Mouse (Mus musculus) limb, embryonic 11.5 days (tissue): ENCODE measurements around the gene 1700042G07Rik. TPM values are rescaled to one million over a fixed set of nuclear protein-coding genes. Genes with fewer than 3 reads are reported as not detected.

ENCODE experiments used
- ATAC-seq: fragments of 200-750 bp; cut with Nextera tagmentation; 2 replicates; pipeline ENCODE4 v1.8.0; 2017; ENCODE audit warnings: low read depth; ENCODE audit not compliant: insufficient number of reproducible peaks, low FRiP score, low TSS enrichment
- DNase-seq: peaks from one replicate; pipeline ENCODE4 v3.0.0-alpha.2; 2015; ENCODE audit warnings: low spot score
- H3K27ac ChIP-seq: fragments of 300-500 bp; sonication (generic); replicated peaks from 2 replicates; pipeline ENCODE4 v1.5.1; 2014; ENCODE audit warnings: low read depth, mild to moderate bottlenecking, low read length
- H3K27me3 ChIP-seq: fragments of 300-500 bp; sonication (generic); 2 replicates; pipeline ENCODE4 v1.6.1; 2014; ENCODE audit warnings: mild to moderate bottlenecking, low read length, mixed read lengths; ENCODE audit not compliant: control insufficient read depth, insufficient read depth
- H3K36me3 ChIP-seq: fragments of 300-500 bp; sonication (generic); 2 replicates; pipeline ENCODE4 v1.6.1; 2014; ENCODE audit warnings: mild to moderate bottlenecking, low read length, moderate library complexity, mixed read lengths; ENCODE audit not compliant: control insufficient read depth, insufficient read depth
- H3K4me1 ChIP-seq: fragments of 300-500 bp; sonication (generic); 2 replicates; pipeline ENCODE4 v1.6.1; 2014; ENCODE audit warnings: low read length, mixed read lengths; ENCODE audit not compliant: control insufficient read depth, insufficient read depth
- H3K4me2 ChIP-seq: fragments of 300-500 bp; sonication (generic); 2 replicates; pipeline ENCODE4 v1.6.1; 2014; ENCODE audit warnings: low read depth, mild to moderate bottlenecking, moderate library complexity; ENCODE audit not compliant: severe bottlenecking
- H3K4me3 ChIP-seq: fragments of 300-500 bp; sonication (generic); 2 replicates; pipeline ENCODE4 v1.5.1; 2014; ENCODE audit warnings: low read depth, low read length
- H3K9ac ChIP-seq: fragments of 300-500 bp; sonication (generic); 2 replicates; pipeline ENCODE4 v1.6.1; 2014; ENCODE audit warnings: mild to moderate bottlenecking, low read length
- H3K9me3 ChIP-seq: fragments of 300-500 bp; sonication (generic); 2 replicates; pipeline ENCODE4 v1.6.1; 2016; ENCODE audit warnings: low read length; ENCODE audit not compliant: control insufficient read depth
- WGBS: fragments of 180-500 bp; shearing (Covaris S2); extraction: QIAGEN DNeasy Blood & Tissue Kit; methylation state at CpG from one replicate; pipeline ENCODE4 v1.1.7; 2014; 5-methylcytosine and 5-hydroxymethylcytosine counted together
- polyA plus RNA-seq: library from polyadenylated mRNA; unstranded; fragments of >200 nt; fragmentation: Nextera tagmentation; extraction: Ambion mirVana; gene quantifications from 2 replicates; pipeline ENCODE4 v1.2.1, GENCODE M21; 2014

The 1700042G07Rik gene
- polyA plus RNA-seq, 1 experiment from 2014 or later = not detected

DNA sequence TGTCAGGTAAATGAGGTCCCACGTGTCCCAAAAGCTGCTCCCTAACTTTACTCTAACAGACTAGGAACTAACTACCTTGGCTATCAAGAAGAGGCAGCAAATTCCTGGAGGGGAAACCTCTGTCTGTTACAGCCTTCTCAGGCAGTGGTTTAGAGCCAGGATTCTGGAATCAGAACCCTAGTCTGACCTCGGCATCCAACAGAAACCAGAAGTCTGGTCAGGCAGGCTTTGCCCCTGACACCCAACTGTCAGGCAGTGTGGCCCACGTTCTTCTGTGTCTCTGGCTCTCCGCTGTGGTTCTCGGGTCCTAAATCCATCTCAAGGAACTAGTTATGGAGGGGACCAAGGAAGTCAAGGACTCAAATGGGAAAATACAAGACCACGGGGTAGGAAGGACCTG is 21.9 kb upstream of the 1700042G07Rik start, which contains the start of gene Lurap1:
TSS of gene Lurap1 (minus strand) at position 101 of the 400 bp plus-strand sequence.
- DNase-seq (no peak), ATAC-seq (no peak)
- WGBS = 77% methylated on average over 6 of the region's 6 CpGs

DNA sequence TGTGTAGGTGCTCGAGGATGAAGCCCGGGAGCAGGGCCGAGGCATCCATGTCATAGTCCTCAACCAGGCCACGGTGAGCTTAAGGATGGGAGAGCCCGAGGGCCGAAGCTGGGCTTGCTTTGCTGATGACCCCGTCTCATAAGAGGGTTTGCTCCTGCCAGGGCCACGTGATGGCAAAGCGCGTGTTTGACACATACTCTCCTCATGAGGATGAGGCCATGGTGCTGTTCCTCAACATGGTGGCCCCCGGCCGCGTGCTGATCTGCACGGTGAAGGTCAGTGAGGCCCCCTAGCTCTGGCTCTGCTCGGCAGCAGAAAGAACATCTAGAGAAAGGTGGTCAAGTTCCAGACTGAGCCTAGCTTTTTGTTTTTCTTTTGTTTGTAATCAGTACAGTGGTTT is 20.5 kb upstream of the 1700042G07Rik start:
- H3K27me3 ChIP-seq = no peaks in the 10 kb centered on the region
- H3K36me3 ChIP-seq = peaks cover 36% of the 10 kb centered on the region
- H3K4me3 ChIP-seq = no peak overlapping the region
- WGBS = 97% methylated on average over 15 of the region's 15 CpGs
- ATAC-seq = no peak
- no peaks in the 10 kb centered on the region for H3K9me3 ChIP-seq
- 0 out of 2 replicates have a peak, but pooled peaks cover 4% of the 10 kb centered on the region for H3K4me1 ChIP-seq
- no peak overlapping the region for H3K4me2 ChIP-seq
- no peak overlapping the region for H3K9ac ChIP-seq
- no peak overlapping the region for H3K27ac ChIP-seq
- DNase-seq = no peak

More for the DNA sequence above, 21.9 kb upstream of the 1700042G07Rik start, which contains the start of gene Lurap1:
- no peaks in the 10 kb centered on the region for H3K9me3 ChIP-seq
- H3K27me3 ChIP-seq = no peaks in the 10 kb centered on the region
- peak within 1 kb of the TSS; percentile 95 for H3K9ac ChIP-seq
- H3K36me3 ChIP-seq = peaks cover 29% of the 10 kb centered on the region
- peak within 1 kb of the TSS; percentile 70 for H3K4me3 ChIP-seq
- H3K27ac ChIP-seq = peak within 1 kb of the TSS; percentile 81
- H3K4me2 ChIP-seq = peak within 1 kb of the TSS; percentile 46
- 0 out of 2 replicates have a peak, but pooled peaks cover 4% of the 10 kb centered on the region for H3K4me1 ChIP-seq

DNA sequence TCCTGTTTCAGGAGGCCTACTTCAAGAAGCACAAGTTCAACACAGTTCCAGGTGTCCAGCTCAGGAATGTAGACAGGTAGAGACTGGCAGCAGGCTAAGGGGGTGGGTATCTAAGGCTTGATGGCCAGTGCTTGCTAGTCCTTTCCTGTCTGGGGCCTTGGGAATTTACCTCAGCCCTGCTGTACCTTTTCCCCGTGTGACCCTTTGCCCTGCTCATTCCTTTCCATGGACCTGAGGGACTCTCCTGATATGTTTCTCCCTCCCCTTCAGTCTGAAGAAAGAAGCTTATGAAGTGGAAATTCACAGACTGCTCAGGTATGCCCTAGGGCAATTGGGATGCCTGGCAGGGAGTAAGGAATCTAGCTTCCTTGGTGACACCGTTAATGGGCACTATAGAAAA is 15.3 kb upstream of the 1700042G07Rik start:
- Histone ChIP-seq H3K4me3 (no peak overlapping the region), H3K9me3 (no peaks in the 10 kb centered on the region), H3K4me1 (no peaks in the 10 kb centered on the region), H3K4me2 (no peak overlapping the region), H3K36me3 (peaks cover 35% of the 10 kb centered on the region), H3K27me3 (no peaks in the 10 kb centered on the region), H3K9ac (no peak overlapping the region), H3K27ac (no peak overlapping the region)
- no peak for ATAC-seq
- DNase-seq = no peak
- 86% methylated on average over 2 of the region's 2 CpGs for WGBS

DNA sequence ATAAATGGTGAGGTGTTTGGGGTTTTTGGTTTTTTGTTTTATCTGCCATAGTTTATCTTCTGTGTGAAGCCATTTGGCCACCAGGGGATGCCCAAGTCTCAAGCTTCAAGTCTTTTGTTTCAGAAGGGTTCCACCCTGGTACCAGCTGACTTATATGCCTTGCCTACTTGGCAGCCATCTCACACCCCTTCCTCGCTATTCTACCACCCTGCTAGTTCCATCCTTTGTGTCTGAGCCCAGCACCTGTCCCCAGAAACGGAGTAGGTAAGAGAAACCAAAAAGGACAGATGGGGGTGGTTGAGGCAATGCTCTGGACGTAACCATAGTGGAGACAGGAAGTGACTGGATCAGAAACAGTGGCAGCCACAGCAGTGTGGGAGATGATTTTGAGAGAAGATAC is 13.3 kb upstream of the 1700042G07Rik start:
- DNase-seq (no peak), ATAC-seq (no peak)
- peaks cover 18% of the 10 kb centered on the region for H3K36me3 ChIP-seq
- H3K4me1 ChIP-seq = peaks cover 3% of the 10 kb centered on the region; the same call in 1 of the 2 replicates
- no peaks in the 10 kb centered on the region for H3K27me3 ChIP-seq
- H3K4me3 ChIP-seq = no peak overlapping the region
- H3K9me3 ChIP-seq = no peaks in the 10 kb centered on the region
- no peak overlapping the region for H3K4me2 ChIP-seq
- H3K9ac ChIP-seq = no peak overlapping the region
- 81% methylated on average over 3 of the region's 3 CpGs for WGBS
- H3K27ac ChIP-seq = no peak overlapping the region

DNA sequence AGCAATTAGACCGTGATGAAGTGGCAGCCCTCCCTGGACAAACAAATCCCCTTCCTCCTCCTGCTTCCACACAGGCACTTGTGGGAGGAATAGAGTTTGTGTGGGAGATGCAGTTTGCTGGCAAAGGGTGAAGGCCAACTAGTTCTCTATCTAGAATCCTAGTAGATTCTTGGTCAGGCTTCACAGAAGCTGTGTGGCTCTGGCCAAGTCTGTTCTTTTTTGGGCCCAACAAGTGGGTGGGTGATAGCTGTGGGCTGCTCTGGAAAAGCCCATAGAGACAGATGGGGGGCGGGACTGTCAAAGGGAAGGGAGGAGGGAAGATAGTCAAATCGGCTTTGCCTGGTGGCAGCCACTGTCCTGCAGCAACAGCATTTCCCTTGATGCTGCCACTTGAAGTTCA is 12.4 kb upstream of the 1700042G07Rik start:
- no peaks in the 10 kb centered on the region for H3K27me3 ChIP-seq
- H3K4me3 ChIP-seq = no peak overlapping the region
- DNase-seq (no peak), ATAC-seq (no peak)
- H3K9me3 ChIP-seq = no peaks in the 10 kb centered on the region
- H3K4me1 ChIP-seq = peaks cover 9% of the 10 kb centered on the region
- no peak overlapping the region for H3K9ac ChIP-seq
- peaks cover 11% of the 10 kb centered on the region for H3K36me3 ChIP-seq
- H3K4me2 ChIP-seq = no peak overlapping the region
- WGBS = 85% methylated on average over 3 of the region's 3 CpGs
- H3K27ac ChIP-seq = no peak overlapping the region

DNA sequence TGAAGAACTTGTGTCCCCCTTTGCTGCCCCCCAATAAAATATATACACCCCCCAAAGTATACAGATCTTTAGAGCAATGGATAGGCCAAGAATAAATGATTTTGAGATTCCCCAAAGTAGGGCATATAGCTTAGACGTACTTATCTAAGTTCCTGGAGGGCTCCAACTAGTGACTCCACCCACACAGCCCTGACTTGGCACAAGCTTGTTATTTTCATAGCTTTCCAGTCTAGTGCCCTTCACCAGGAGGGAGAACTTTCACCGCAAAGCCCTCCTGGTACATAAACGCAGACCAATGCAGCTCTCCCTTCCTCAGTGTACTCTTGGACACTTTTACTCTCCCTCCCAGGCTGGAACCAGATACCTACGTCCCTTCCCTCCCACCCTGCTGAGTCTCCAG is 11.0 kb upstream of the 1700042G07Rik start:
- 0 out of 2 replicates have a peak, but pooled peaks cover 3% of the 10 kb centered on the region for H3K36me3 ChIP-seq
- H3K4me1 ChIP-seq = peaks cover 12% of the 10 kb centered on the region
- no peak overlapping the region for H3K4me2 ChIP-seq
- no peak overlapping the region for H3K9ac ChIP-seq
- DNase-seq = no peak
- H3K27me3 ChIP-seq = no peaks in the 10 kb centered on the region
- no peak overlapping the region for H3K4me3 ChIP-seq
- WGBS = 75% methylated on average over 4 of the region's 4 CpGs
- H3K27ac ChIP-seq = no peak overlapping the region
- no peak for ATAC-seq
- H3K9me3 ChIP-seq = no peaks in the 10 kb centered on the region

DNA sequence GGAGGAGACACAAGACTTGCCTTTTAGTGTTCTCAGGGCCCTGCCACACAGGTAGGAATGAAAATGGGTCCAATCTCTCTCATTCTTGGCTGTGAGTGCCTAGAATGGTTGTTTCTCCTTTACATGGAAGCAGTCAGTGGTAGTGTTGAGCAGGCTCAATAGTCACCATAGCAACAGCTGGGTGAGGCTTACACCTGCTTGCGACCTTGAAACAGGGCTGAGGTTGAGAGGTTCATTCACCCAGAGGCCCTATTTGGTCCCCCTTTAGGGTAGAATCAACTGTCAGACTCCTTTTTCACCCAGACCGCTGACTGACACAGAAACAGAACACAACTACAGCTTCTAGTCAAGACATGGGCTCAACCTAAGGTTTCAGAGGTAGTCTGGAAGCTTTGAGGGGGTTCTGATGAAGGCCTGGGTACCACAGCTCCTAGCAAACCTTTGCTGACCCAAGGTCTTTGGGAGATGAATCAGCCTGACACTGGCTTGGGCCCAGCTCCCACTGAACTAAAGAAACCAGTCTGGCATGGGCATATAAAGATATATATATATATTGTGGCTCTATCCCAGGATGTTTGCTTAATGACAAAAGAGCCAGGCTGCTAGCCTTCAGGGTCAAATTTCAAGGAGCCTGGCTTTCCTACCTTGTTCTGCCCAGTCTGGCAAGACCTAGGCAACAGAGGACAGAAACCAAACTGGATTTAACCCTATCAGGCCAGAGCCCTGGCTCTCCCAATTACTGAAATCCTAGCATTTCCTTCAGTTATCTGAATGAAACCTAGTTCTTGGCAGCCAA is 8.2 kb upstream of the 1700042G07Rik start:
- H3K9ac ChIP-seq = no peak overlapping the region
- no peak overlapping the region for H3K4me3 ChIP-seq
- peaks cover 12% of the 10 kb centered on the region for H3K4me1 ChIP-seq
- no peak overlapping the region for H3K27ac ChIP-seq
- WGBS = 86% methylated on average over 2 of the region's 2 CpGs
- DNase-seq = no peak
- H3K36me3 ChIP-seq = no peaks in the 10 kb centered on the region
- H3K9me3 ChIP-seq = no peaks in the 10 kb centered on the region
- no peak for ATAC-seq
- no peak overlapping the region for H3K4me2 ChIP-seq
- H3K27me3 ChIP-seq = no peaks in the 10 kb centered on the region

DNA sequence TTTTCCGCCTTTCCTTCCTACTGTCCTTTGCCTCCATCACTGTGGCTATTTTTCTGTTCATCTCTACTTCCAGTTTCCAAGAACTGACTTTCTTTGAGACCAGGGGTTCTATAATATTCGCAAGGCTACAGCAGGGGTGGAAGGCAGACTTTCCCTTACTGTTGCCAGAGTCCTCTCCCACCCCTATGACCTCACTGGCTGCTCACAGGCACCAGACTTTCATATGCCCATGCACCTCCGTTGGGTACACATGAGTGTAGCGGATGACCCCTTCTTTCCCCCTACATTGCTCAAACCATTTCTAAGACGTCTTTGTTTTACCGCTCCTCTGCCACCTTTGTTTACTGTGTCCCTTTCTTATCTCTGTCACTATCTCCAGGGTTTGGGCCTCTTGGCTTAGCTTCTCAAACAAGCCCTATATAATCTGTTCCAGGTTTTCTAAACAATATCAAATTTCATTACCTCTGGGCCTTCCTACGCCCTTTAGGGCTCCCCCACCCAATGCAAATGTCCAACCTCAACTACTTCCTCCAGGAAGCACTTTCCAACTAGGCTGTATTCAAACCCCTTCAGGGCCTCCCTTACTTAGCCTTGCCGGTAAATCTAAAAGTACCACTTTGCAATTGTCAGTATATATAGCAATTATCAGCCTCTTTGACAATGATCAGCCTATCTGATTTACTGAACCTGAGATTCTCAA is 7.3 kb upstream of the 1700042G07Rik start:
- H3K4me3 ChIP-seq = no peak overlapping the region
- peaks cover 12% of the 10 kb centered on the region for H3K4me1 ChIP-seq
- DNase-seq = no peak
- H3K27ac ChIP-seq = no peak overlapping the region
- no peak overlapping the region for H3K9ac ChIP-seq
- no peaks in the 10 kb centered on the region for H3K36me3 ChIP-seq
- no peak overlapping the region for H3K4me2 ChIP-seq
- H3K27me3 ChIP-seq = no peaks in the 10 kb centered on the region
- WGBS = 48% methylated on average over 8 of the region's 8 CpGs
- no peaks in the 10 kb centered on the region for H3K9me3 ChIP-seq
- ATAC-seq = no peak
